Mouse (Mus musculus) intestine, embryonic 16.5 days (tissue): ENCODE results near the gene Hspe1. TPM values are rescaled to one million over a fixed set of nuclear protein-coding genes. Genes with fewer than 3 reads are reported as not detected.

Source experiments
- ATAC-seq: fragments of 200-750 bp; cut with Nextera tagmentation; 2 replicates; pipeline ENCODE4 v1.8.0; 2017; ENCODE audit warnings: moderate TSS enrichment, moderate library complexity
- H3K27ac ChIP-seq: fragments of 300-500 bp; sonication (generic); 2 replicates; pipeline ENCODE4 v1.5.1; 2014; ENCODE audit warnings: mild to moderate bottlenecking, low read length
- H3K27me3 ChIP-seq: fragments of 300-500 bp; sonication (generic); replicated peaks from 2 replicates; pipeline ENCODE4 v1.6.1; 2014; ENCODE audit warnings: low read length, control low read depth, mixed read lengths; ENCODE audit not compliant: control insufficient read depth, insufficient read depth
- H3K36me3 ChIP-seq: fragments of 300-500 bp; sonication (generic); 2 replicates; pipeline ENCODE4 v1.6.1; 2014; ENCODE audit warnings: low read length, control low read depth; ENCODE audit not compliant: control insufficient read depth, insufficient read depth
- H3K4me1 ChIP-seq: fragments of 300-500 bp; sonication (generic); 2 replicates; pipeline ENCODE4 v1.6.1; 2014; ENCODE audit warnings: low read length, control low read depth, mixed read lengths; ENCODE audit not compliant: control insufficient read depth, insufficient read depth
- H3K4me2 ChIP-seq: fragments of 300-500 bp; sonication (generic); 2 replicates; pipeline ENCODE4 v1.6.1; 2014; ENCODE audit warnings: low read depth, low read length, control low read depth
- H3K4me3 ChIP-seq: fragments of 300-500 bp; sonication (generic); 2 replicates; pipeline ENCODE4 v1.5.1; 2014; ENCODE audit warnings: mild to moderate bottlenecking, low read length
- H3K9ac ChIP-seq: fragments of 300-500 bp; sonication (generic); 2 replicates; pipeline ENCODE4 v1.6.1; 2014; ENCODE audit warnings: low read depth, low read length
- H3K9me3 ChIP-seq: fragments of 300-500 bp; sonication (generic); 2 replicates; pipeline ENCODE4 v1.6.1; 2016; ENCODE audit warnings: low read length, control low read depth; ENCODE audit not compliant: control insufficient read depth
- WGBS: fragments of 180-500 bp; shearing (Covaris S2); extraction: QIAGEN DNeasy Blood & Tissue Kit; methylation state at CpG from one replicate; pipeline ENCODE4 v1.1.7; 2014; 5-methylcytosine and 5-hydroxymethylcytosine counted together
- polyA plus RNA-seq: library from polyadenylated mRNA; unstranded; fragments of >200 nt; fragmentation: Nextera tagmentation; extraction: Ambion mirVana; gene quantifications from 2 replicates; pipeline ENCODE4 v1.2.1, GENCODE M21; 2015

Gene Hspe1
- polyA plus RNA-seq, result 686 and 742 TPM in 2 replicates

DNA sequence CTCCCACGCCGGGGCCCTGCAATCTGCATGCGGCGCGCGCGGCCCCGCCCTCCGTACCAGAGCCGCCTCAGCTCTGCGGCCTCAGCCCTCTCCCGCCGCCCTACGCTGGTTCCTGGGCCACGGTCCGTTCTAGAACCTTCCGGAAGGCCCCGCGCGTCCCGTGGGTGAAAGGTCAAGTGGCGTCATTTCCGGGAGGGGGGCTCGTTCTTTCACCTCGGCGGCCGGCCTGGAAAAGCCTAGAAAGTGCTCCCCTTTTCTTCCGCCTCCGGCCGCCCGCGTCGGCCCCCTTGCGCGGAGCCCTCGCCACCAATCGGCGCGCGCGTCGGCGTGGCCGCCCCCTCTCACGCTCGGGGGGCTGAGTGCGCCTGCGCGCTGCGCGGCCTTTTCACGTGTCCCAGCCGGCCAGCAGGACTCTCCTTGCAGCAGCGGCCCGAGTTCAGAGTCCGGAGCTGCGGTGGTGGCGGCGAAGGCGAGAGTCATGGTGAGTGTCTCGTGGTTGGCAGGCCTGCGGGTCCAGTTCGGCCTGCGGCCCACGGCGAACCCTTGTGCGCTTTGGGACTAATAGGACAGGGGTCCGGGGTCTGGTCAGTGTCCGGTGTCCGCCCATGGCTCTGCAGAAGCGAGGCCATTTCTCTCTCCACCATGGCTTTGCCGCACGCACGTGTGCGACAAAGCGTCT is at the start of gene Hspe1, which contains the start of gene Hspd1:
Gene Hspe1 (plus strand): TSS at position 201 of the 679 bp plus-strand sequence.
Gene Hspd1 (minus strand): TSS at position 312 of the 679 bp plus-strand sequence.
- H3K9ac ChIP-seq, result peak within 1 kb of the TSS; percentile 99
- peak; percentile 95 for ATAC-seq
- peak within 1 kb of the TSS; percentile 69 for H3K4me2 ChIP-seq
- no peaks in the 10 kb centered on the region for H3K27me3 ChIP-seq
- H3K27ac ChIP-seq, result peak within 1 kb of the TSS; percentile 98
- no peaks in the 10 kb centered on the region for H3K9me3 ChIP-seq
- H3K36me3 ChIP-seq, result peaks cover 17% of the 10 kb centered on the region
- WGBS, result under 1% methylated on average over 66 of the region's 76 CpGs
- peaks cover 15% of the 10 kb centered on the region for H3K4me1 ChIP-seq
- peak within 1 kb of the TSS; percentile 96 for H3K4me3 ChIP-seq

DNA sequence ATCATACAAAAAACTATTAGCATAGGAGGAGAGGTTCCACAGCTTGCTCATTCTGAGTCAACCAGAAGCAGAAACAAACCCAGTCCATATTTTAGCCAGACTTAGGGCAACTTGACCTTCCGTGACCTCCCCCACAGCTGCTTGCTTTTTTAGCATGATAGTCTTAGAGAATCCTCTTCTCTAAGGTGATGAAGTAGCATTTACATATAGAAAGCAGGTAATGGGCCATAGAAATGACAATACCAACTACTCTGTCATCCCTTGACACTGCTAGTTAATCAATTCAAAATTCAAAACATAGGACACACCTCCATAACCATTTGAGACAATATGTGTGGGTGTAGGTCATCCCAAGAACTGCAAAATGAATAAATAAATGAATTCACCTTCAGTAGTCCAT is 48.0 kb upstream of the Hspe1 start:
- Histone ChIP-seq H3K27me3 (no peaks in the 10 kb centered on the region), H3K4me3 (no peak overlapping the region), H3K4me2 (no peak overlapping the region), H3K9me3 (0 out of 2 replicates have a peak, but pooled peaks cover 2% of the 10 kb centered on the region), H3K27ac (no peak overlapping the region), H3K9ac (no peak overlapping the region), H3K4me1 (no peaks in the 10 kb centered on the region), H3K36me3 (no peaks in the 10 kb centered on the region)
- WGBS, result 89% methylated on average over 1 of the region's 1 CpGs
- ATAC-seq, result no peak

DNA sequence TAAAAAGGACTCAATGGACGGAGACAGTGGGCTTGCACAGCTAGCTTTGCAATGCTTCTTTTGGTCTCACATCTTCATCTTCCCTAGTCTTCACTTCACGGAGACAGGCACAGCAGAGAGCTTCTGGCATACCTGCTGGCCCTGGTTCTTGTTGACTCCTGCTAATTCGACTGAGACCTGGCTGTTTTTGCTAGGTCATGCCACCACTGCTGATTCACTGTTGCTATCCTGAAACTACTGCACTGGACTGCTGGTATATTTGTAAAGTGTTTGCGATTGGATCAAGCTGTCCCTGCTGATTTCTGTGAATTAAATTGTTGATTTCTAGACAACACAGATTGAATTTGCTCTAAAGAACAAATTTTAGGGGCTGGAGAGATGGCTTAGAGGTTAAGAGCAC is 46.2 kb upstream of the Hspe1 start:
- Histone ChIP-seq H3K27me3 (no peaks in the 10 kb centered on the region), H3K4me3 (no peak overlapping the region), H3K9me3 (0 out of 2 replicates have a peak, but pooled peaks cover 2% of the 10 kb centered on the region), H3K4me2 (no peak overlapping the region), H3K9ac (no peak overlapping the region), H3K27ac (no peak overlapping the region), H3K36me3 (no peaks in the 10 kb centered on the region), H3K4me1 (no peaks in the 10 kb centered on the region)
- ATAC-seq, result no peak
- WGBS, result 88% methylated on average over 4 of the region's 4 CpGs

DNA sequence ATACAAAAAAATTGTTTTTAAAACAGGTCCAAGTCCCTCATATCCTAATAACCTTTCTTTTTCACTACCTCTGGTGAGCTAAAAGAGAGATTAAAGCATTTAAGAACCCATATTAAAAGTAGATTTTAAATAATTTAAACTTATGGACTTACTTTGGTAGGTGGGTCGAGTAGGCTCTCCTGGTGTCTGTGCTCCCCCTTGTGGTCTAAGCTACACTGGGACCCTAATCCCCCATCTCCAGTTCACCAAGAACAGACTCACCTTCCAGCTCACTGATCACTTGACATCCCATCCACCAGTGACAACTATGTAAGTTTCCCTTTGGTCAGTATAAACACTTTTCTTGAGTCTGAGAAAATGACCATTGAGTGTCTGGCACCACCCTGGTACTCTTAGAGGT is 45.7 kb upstream of the Hspe1 start:
- ATAC-seq, result no peak
- no peak overlapping the region for H3K4me2 ChIP-seq
- 58% methylated on average over 1 of the region's 1 CpGs for WGBS
- no peak overlapping the region for H3K27ac ChIP-seq
- no peaks in the 10 kb centered on the region for H3K36me3 ChIP-seq
- 0 out of 2 replicates have a peak, but pooled peaks cover 2% of the 10 kb centered on the region for H3K9me3 ChIP-seq
- no peaks in the 10 kb centered on the region for H3K4me1 ChIP-seq
- H3K9ac ChIP-seq, result no peak overlapping the region
- no peaks in the 10 kb centered on the region for H3K27me3 ChIP-seq
- H3K4me3 ChIP-seq, result no peak overlapping the region

DNA sequence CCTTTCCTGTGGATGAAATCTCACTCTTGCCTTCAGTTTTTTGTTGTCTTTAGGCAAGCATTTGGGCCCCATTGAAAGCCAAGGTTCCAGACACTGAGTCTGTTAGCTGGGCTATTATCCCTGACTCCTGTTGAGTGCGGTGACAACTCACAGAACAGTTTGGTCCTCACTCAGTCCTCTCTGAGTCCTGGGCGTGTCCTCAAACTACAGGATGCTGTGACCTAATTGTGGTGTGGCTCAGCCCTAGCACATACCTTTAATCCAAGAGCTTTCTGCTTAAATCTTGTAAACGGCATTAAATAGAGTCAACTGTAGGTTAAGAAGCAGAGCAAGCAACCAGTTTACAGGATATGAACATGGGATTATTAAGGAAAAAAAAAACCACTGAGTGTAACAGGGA is 44.8 kb upstream of the Hspe1 start:
- no peak overlapping the region for H3K9ac ChIP-seq
- H3K9me3 ChIP-seq, result 0 out of 2 replicates have a peak, but pooled peaks cover 2% of the 10 kb centered on the region
- WGBS, result 76% methylated on average over 3 of the region's 3 CpGs
- ATAC-seq, result no peak
- no peaks in the 10 kb centered on the region for H3K27me3 ChIP-seq
- no peaks in the 10 kb centered on the region for H3K4me1 ChIP-seq
- H3K36me3 ChIP-seq, result no peaks in the 10 kb centered on the region
- no peak overlapping the region for H3K4me3 ChIP-seq
- H3K27ac ChIP-seq, result no peak overlapping the region
- no peak overlapping the region for H3K4me2 ChIP-seq

DNA sequence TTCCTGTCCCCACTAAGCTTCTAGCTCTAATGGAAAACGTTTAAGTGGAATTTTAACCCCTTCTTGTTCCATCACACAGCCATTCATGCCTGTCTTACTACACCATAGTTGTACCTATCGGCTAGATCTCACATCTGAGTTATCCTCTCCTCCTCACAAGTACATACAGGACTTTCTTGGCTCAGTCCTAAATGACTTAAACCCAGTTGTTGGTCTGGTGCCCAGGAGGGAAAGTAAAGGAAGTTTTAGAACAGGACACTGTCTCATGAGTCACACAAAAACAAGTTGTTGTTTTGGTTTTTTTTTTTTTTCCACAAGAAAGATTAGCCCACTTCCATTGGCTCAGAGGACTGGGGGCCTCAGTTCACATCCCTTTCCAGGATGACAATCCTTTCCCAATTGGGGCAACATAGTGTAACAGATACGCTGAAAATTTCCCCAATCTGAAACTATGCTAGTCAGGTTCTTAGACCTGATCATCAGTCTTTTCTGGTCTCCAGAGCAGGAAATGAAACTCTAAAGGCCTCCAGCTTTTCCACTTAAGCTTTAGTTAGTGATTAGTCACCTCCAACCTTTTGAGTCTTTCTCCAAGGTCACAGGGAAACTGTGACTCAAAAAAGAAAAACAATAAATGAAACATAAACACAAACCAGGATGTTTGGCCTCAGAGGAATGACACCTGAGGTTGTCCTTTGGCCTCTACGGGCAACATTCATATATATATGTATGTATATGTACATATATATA is 38.9 kb upstream of the Hspe1 start:
- H3K27me3 ChIP-seq, result no peaks in the 10 kb centered on the region
- no peak overlapping the region for H3K9ac ChIP-seq
- H3K27ac ChIP-seq, result no peak overlapping the region
- no peak overlapping the region for H3K4me2 ChIP-seq
- no peaks in the 10 kb centered on the region for H3K9me3 ChIP-seq
- H3K36me3 ChIP-seq, result no peaks in the 10 kb centered on the region
- no peak overlapping the region for H3K4me3 ChIP-seq
- ATAC-seq, result no peak
- 68% methylated on average over 4 of the region's 4 CpGs for WGBS
- peaks cover 10% of the 10 kb centered on the region; the same call in 1 of the 2 replicates for H3K4me1 ChIP-seq

DNA sequence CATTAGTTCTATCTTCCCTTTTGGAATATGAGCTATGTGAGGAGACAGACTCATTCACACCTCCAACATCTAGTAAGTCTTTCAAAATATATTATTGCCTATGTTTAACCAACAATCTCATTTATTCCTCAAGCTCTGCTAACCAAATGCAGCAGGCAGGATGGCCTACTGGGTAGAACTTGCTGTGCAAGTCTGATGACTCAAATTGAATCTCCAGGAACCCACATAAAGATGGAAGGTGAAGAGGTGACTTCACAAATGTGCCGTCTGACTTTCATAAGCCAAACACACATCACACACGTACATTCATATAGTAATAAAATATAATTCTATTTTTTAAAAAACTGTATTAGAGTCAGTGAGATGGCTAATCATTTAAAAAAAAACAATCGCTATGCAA is 36.3 kb upstream of the Hspe1 start:
- 65% methylated on average over 3 of the region's 3 CpGs for WGBS
- Histone ChIP-seq H3K9ac (no peak overlapping the region), H3K36me3 (no peaks in the 10 kb centered on the region), H3K27me3 (no peaks in the 10 kb centered on the region), H3K9me3 (no peaks in the 10 kb centered on the region), H3K4me3 (no peak overlapping the region), H3K4me1 (peaks cover 10% of the 10 kb centered on the region; the same call in 1 of the 2 replicates), H3K27ac (no peak overlapping the region), H3K4me2 (peak overlapping the region; percentile 83; the same call in 1 of the 2 replicates)
- ATAC-seq, result no peak

DNA sequence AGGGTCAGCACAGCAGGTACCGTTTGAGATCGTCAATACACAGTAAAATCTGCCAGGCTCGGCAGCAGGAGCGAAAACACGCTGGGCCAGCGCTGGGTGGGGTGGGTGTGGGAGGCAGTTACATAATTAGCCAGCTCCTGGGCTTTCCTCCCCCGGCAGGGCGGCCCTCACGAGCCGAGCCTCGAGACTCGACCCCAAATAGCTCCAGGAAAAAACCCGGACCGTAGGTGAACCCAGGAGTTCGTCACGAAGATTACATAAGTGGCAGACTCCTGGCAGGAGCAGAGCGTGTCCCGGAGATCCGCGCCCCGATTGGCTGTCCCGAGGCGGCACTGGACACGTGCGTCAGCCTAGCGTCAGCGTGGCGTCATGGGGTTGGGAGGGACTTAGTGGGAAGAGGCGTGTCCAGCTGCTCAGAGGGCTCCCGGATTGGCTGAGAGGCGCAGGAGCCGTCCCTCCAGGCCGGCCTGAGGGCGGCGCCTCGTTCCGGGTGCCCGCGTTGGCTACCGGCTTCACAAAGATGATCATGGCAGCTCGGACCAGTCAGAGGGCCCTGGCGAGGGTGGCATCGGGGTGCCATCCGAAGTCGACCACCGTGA is 35.5 kb upstream of the Hspe1 start, which contains the start of gene Coq10b:
Gene Coq10b (plus strand): TSS at position 416 of the 599 bp plus-strand sequence.
- H3K27me3 ChIP-seq, result no peaks in the 10 kb centered on the region
- WGBS, result under 1% methylated on average over 46 of the region's 46 CpGs

DNA sequence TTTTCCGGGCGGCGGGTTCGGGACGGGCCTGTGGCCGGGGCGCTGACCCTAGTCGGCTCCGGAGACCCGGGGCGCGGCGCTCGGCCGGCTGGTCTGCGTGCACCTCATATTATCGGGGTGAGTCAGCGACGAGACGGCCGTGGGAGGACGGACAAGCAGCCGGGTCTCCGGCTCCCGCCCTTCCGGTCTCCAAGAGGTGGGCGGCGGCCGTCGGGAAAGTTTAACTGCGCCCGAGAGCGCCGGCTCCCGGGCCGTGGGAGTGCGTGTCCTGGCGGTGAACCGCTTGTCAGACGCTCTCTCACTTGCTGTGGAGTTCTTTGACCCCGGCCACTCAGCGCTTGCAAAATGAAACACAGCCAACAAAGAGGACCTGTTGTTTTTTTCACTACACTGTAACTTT is 34.9 kb upstream of the Hspe1 start:
- Histone ChIP-seq H3K36me3 (no peaks in the 10 kb centered on the region), H3K4me3 (peak overlapping the region; percentile 78), H3K4me2 (peak overlapping the region; percentile 60), H3K4me1 (peaks cover 10% of the 10 kb centered on the region; the same call in 1 of the 2 replicates), H3K27me3 (no peaks in the 10 kb centered on the region), H3K9me3 (no peaks in the 10 kb centered on the region), H3K27ac (peak overlapping the region; percentile 84), H3K9ac (peak overlapping the region; percentile 74)
- WGBS, result under 1% methylated on average over 42 of the region's 42 CpGs
- peak; percentile 83 for ATAC-seq

More for the DNA sequence above, 35.5 kb upstream of the Hspe1 start, which contains the start of gene Coq10b:
- peak within 1 kb of the TSS; percentile 74 for H3K9ac ChIP-seq
- no peaks in the 10 kb centered on the region for H3K36me3 ChIP-seq
- H3K27ac ChIP-seq, result peak within 1 kb of the TSS; percentile 84
- peak; percentile 100 for ATAC-seq
- H3K4me1 ChIP-seq, result peaks cover 10% of the 10 kb centered on the region; the same call in 1 of the 2 replicates
- H3K9me3 ChIP-seq, result no peaks in the 10 kb centered on the region
- H3K4me2 ChIP-seq, result peak within 1 kb of the TSS; percentile 83
- H3K4me3 ChIP-seq, result peak within 1 kb of the TSS; percentile 78
